Mouse (Mus musculus): ENCODE data around the gene Yae1d1. TPM values are rescaled to one million over a fixed set of nuclear protein-coding genes. Genes with fewer than 3 reads are reported as not detected.
"Not testable (repeated sequence)": the region's sequence is repeated elsewhere in the genome, so short reads cannot be mapped to it uniquely, and the experiment has no call there.

The Yae1d1 gene
- total and polyA plus RNA-seq, 3 experiments = 9.4 to 14.8 TPM; not detected in 1

DNA sequence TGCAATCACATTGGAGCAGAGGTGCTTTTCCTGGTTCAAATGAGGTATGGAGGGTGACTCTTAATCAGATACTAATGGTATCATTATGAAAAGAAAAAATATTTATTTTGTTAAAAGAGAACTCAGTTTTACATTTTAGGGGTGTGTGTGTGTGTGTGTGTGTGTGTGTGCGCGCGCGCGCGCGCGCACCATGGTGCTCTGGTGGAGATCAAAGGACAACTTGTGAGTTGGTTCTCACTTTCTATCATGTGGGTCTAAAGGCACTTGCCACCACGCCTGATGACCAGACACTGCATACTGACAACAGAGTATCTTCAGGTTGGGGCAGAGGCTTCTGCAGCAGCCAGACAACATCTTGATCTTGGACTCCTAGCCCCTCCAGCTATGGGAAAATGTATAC, 18.4 kb downstream of the Yae1d1 start:
- Histone ChIP-seq H3K9me3 (replicated peaks; ENCODE audit: insufficient read depth, low read length) (no peaks in the 10 kb centered on the region), H3K27ac (ENCODE audit: control insufficient read depth, low read depth, low read length) (no peak overlapping the region)
- TF ChIP-seq ZC3H11A (IDR thresholded peaks at IDR 0.05; ENCODE audit: low read depth, low read length) (no peak), MAZ (IDR thresholded peaks at IDR 0.05; ENCODE audit: low read depth, low read length) (no peak)

DNA sequence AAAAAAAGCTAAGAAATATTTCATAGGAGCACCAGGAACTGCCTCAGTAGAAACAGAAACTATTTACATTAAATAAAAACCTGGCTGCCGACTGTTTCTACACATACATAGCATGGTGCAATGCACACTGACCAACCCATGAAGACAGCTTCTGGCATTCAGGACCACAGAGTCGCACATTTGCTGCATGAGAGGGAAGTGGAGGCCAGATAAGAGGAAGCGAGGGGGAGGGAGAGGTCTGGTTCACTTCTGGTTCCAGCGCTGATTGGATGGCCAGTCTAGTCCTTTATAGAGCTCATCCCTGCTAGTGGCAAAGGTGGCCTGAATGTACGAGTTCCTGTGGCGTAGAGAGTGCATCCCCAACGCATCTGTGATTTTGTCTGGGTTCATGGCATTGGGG, 32.5 kb downstream of the Yae1d1 start:
- H3K79me2 ChIP-seq (ENCODE audit: control insufficient read depth, insufficient read depth, low read length, poor library complexity) = no peaks in the 10 kb centered on the region
- no peaks in the 10 kb centered on the region for H3K9me3 ChIP-seq (replicated peaks; ENCODE audit: insufficient read depth, low read length)
- H3K36me3 ChIP-seq (ENCODE audit: control insufficient read depth in 1 of 2, insufficient read depth in 2 of 2, low read length in 2 of 2) = no peaks in the 10 kb centered on the region
- no peak overlapping the region for H3K9ac ChIP-seq (ENCODE audit: control insufficient read depth, low read depth, low read length, poor library complexity, severe bottlenecking)
- TF ChIP-seq BHLHE40 (IDR thresholded peaks at IDR 0.05; ENCODE audit: borderline replicate concordance, low read depth, low read length) (no peak), TCF12 (IDR thresholded peaks at IDR 0.05; ENCODE audit: low read depth, low read length) (no peak), POLR2AphosphoS2 (IDR thresholded peaks at IDR 0.05; ENCODE audit: low read length) (no peak), NELFE (IDR thresholded peaks at IDR 0.05; ENCODE audit: low read depth, low read length) (no peak), ZKSCAN1 (IDR thresholded peaks at IDR 0.05; ENCODE audit: low read depth, low read length) (no peak), MYC (IDR thresholded peaks at IDR 0.05; ENCODE audit: low read depth, low read length) (no peak), TAL1 (IDR thresholded peaks at IDR 0.05; ENCODE audit: low read length) (no peak), MXI1 (IDR thresholded peaks at IDR 0.05; ENCODE audit: low read depth, low read length) (no peak), KAT2A (conservative IDR thresholded peaks at IDR 0.05; ENCODE audit: low read depth, low read length) (no peak), ZMIZ1 (IDR thresholded peaks at IDR 0.05; ENCODE audit: low read depth, low read length) (no peak), TBP (IDR thresholded peaks at IDR 0.05; ENCODE audit: low read depth, low read length) (no peak), HCFC1 (IDR thresholded peaks at IDR 0.05; ENCODE audit: low read depth, low read length) (no peak), POLR2A (IDR thresholded peaks at IDR 0.05; ENCODE audit: control insufficient read depth in 1 of 2, insufficient read depth in 1 of 2, low read depth in 1 of 2, low read length in 2 of 2, poor library complexity in 1 of 2) (no peak)
- peak; percentile 10 for DNase-seq (ENCODE audit: low read depth, low spot score)
- peaks cover 2 to 7% of the 10 kb centered on the region in 2 experiments; a peak in 3 of 4 replicates for H3K27me3 ChIP-seq (ENCODE audit: control insufficient read depth in 1 of 2, insufficient read depth in 2 of 2, low read length in 2 of 2)
- H3K27ac ChIP-seq (ENCODE audit: control insufficient read depth, low read depth, low read length) = no peak overlapping the region
- no peak overlapping the region for H3K4me3 ChIP-seq (ENCODE audit: control insufficient read depth in 1 of 2, insufficient read depth in 1 of 2, low read depth in 2 of 2, low read length in 2 of 2)
- no peaks in the 10 kb centered on the region for H3K4me1 ChIP-seq (ENCODE audit: control insufficient read depth in 1 of 2, insufficient read depth in 2 of 2, low read length in 2 of 2)

More for the DNA sequence above, 18.4 kb downstream of the Yae1d1 start:
- H3K4me1 ChIP-seq (ENCODE audit: control insufficient read depth in 1 of 2, insufficient read depth in 2 of 2, low read length in 2 of 2) = peaks cover 0 to 3% of the 10 kb centered on the region in 2 experiments; a peak in 2 of 4 replicates
- H3K27me3 ChIP-seq (ENCODE audit: control insufficient read depth in 1 of 2, insufficient read depth in 2 of 2, low read length in 2 of 2) = no peaks in the 10 kb centered on the region; a peak in 2 of 4 replicates
- H3K9ac ChIP-seq (ENCODE audit: control insufficient read depth, low read depth, low read length, poor library complexity, severe bottlenecking) = no peak overlapping the region
- H3K79me2 ChIP-seq (ENCODE audit: control insufficient read depth, insufficient read depth, low read length, poor library complexity) = no peaks in the 10 kb centered on the region
- H3K4me3 ChIP-seq (ENCODE audit: control insufficient read depth in 1 of 2, insufficient read depth in 1 of 2, low read depth in 2 of 2, low read length in 2 of 2) = no peak overlapping the region
- no peak for DNase-seq (ENCODE audit: low read depth, low spot score)
- peaks cover 0 to 15% of the 10 kb centered on the region in 2 experiments; a peak in 2 of 4 replicates for H3K36me3 ChIP-seq (ENCODE audit: control insufficient read depth in 1 of 2, insufficient read depth in 2 of 2, low read length in 2 of 2)

- H3K4me1 ChIP-seq (ENCODE audit: control insufficient read depth in 1 of 2, insufficient read depth in 2 of 2, low read length in 2 of 2) = no peaks in the 10 kb centered on the region
- no peaks in the 10 kb centered on the region for H3K36me3 ChIP-seq (ENCODE audit: control insufficient read depth in 1 of 2, insufficient read depth in 2 of 2, low read length in 2 of 2)
- no peaks in the 10 kb centered on the region for H3K9me3 ChIP-seq (replicated peaks; ENCODE audit: insufficient read depth, low read length)
- H3K9ac ChIP-seq (ENCODE audit: control insufficient read depth, low read depth, low read length, poor library complexity, severe bottlenecking) = no peak overlapping the region
- no peak overlapping the region for H3K4me3 ChIP-seq (ENCODE audit: control insufficient read depth in 1 of 2, insufficient read depth in 1 of 2, low read depth in 2 of 2, low read length in 2 of 2)
- no peaks in the 10 kb centered on the region for H3K79me2 ChIP-seq (ENCODE audit: control insufficient read depth, insufficient read depth, low read length, poor library complexity)
- H3K27ac ChIP-seq (ENCODE audit: control insufficient read depth, low read depth, low read length) = no peak overlapping the region
- peaks cover 4 to 10% of the 10 kb centered on the region in 2 experiments for H3K27me3 ChIP-seq (ENCODE audit: control insufficient read depth in 1 of 2, insufficient read depth in 2 of 2, low read length in 2 of 2)
- DNase-seq (ENCODE audit: low read depth, low spot score) = no peak
- TF ChIP-seq RAD21 (IDR thresholded peaks at IDR 0.05; ENCODE audit: low read depth, low read length) (no peak), CTCF (IDR thresholded peaks at IDR 0.05 in 2 of 3, conservative IDR thresholded peaks at IDR 0.05 in 1 of 3; ENCODE audit: control insufficient read depth in 1 of 3, insufficient read depth in 1 of 3, low read depth in 2 of 3, low read length in 3 of 3, poor library complexity in 1 of 3, severe bottlenecking in 1 of 3) (no peak), MYC (IDR thresholded peaks at IDR 0.05; ENCODE audit: low read depth, low read length) (no peak), SMC3 (IDR thresholded peaks at IDR 0.05; ENCODE audit: low read depth, low read length) (no peak), SIN3A (IDR thresholded peaks at IDR 0.05; ENCODE audit: low read length) (no peak), NELFE (IDR thresholded peaks at IDR 0.05; ENCODE audit: low read depth, low read length) (no peak), TBP (IDR thresholded peaks at IDR 0.05; ENCODE audit: low read depth, low read length) (no peak), POLR2A (IDR thresholded peaks at IDR 0.05; ENCODE audit: control insufficient read depth in 1 of 2, insufficient read depth in 1 of 2, low read depth in 1 of 2, low read length in 2 of 2, poor library complexity in 1 of 2) (no peak), BHLHE40 (IDR thresholded peaks at IDR 0.05; ENCODE audit: borderline replicate concordance, low read depth, low read length) (no peak), TAL1 (IDR thresholded peaks at IDR 0.05; ENCODE audit: low read length) (no peak), ZKSCAN1 (IDR thresholded peaks at IDR 0.05; ENCODE audit: low read depth, low read length) (no peak)
Measured at GRCm38 (mm10) chr13:17954282-17954681, 38.9 kb downstream of the Yae1d1 start.

- H3K36me3 ChIP-seq (ENCODE audit: control insufficient read depth in 1 of 2, insufficient read depth in 2 of 2, low read length in 2 of 2); H3K9me3 ChIP-seq (replicated peaks; ENCODE audit: insufficient read depth, low read length); H3K27me3 ChIP-seq (ENCODE audit: control insufficient read depth in 1 of 2, insufficient read depth in 2 of 2, low read length in 2 of 2); H3K9ac ChIP-seq (ENCODE audit: control insufficient read depth, low read depth, low read length, poor library complexity, severe bottlenecking); DNase-seq (ENCODE audit: low read depth, low spot score); H3K4me3 ChIP-seq (ENCODE audit: control insufficient read depth in 1 of 2, insufficient read depth in 1 of 2, low read depth in 2 of 2, low read length in 2 of 2); H3K27ac ChIP-seq (ENCODE audit: control insufficient read depth, low read depth, low read length); H3K79me2 ChIP-seq (ENCODE audit: control insufficient read depth, insufficient read depth, low read length, poor library complexity); H3K4me1 ChIP-seq (ENCODE audit: control insufficient read depth in 1 of 2, insufficient read depth in 2 of 2, low read length in 2 of 2): not testable (repeated sequence)
Measured at GRCm38 (mm10) chr13:17950581-17950980, 42.6 kb downstream of the Yae1d1 start.

Measured in MEL (cell line).